Mouse (Mus musculus): ENCODE data around the gene Syt8. TPM values are rescaled to one million over a fixed set of nuclear protein-coding genes. Genes with fewer than 3 reads are reported as not detected.
"Not testable (repeated sequence)": the region's sequence is repeated elsewhere in the genome, so short reads cannot be mapped to it uniquely, and the experiment has no call there.

Gene Syt8
- polyA plus RNA-seq, 1 experiment from 2014 or later = 0.48 TPM

- H3K36me3 ChIP-seq = no peaks in the 10 kb centered on the region
- H3K4me2 ChIP-seq = no peak overlapping the region
- H3K9me3 ChIP-seq (replicated peaks) = no peaks in the 10 kb centered on the region
- ATAC-seq (replicated peaks; ENCODE audit: insufficient number of reproducible peaks, insufficient read depth, low FRiP score, low read depth) = no peak
- H3K4me1 ChIP-seq (replicated peaks) = 0 out of 2 replicates have a peak, but pooled peaks cover 3% of the 10 kb centered on the region
- no peak overlapping the region for H3K9ac ChIP-seq
- H3K27me3 ChIP-seq = no peaks in the 10 kb centered on the region
- H3K27ac ChIP-seq = peak overlapping the region; percentile 45
- H3K4me3 ChIP-seq = no peak overlapping the region
- WGBS = 63% methylated on average over 6 of the region's 6 CpGs
Measured at GRCm38 (mm10) chr7:142394261-142395190, 40.1 kb upstream of the Syt8 start.

GRCm38 (mm10) chr7:142395472-142395871, 39.2 kb upstream of the Syt8 start:
- WGBS = 77% methylated on average over 4 of the region's 4 CpGs
- no peak overlapping the region for H3K9ac ChIP-seq
- no peaks in the 10 kb centered on the region for H3K9me3 ChIP-seq (replicated peaks)
- no peak overlapping the region for H3K4me3 ChIP-seq
- H3K4me2 ChIP-seq = no peak overlapping the region
- ATAC-seq (replicated peaks; ENCODE audit: insufficient number of reproducible peaks, insufficient read depth, low FRiP score, low read depth) = no peak
- no peaks in the 10 kb centered on the region for H3K36me3 ChIP-seq
- H3K27ac ChIP-seq = peak overlapping the region; percentile 45; the same call in 1 of the 2 replicates
- H3K27me3 ChIP-seq = no peaks in the 10 kb centered on the region
- H3K4me1 ChIP-seq (replicated peaks) = 0 out of 2 replicates have a peak, but pooled peaks cover 3% of the 10 kb centered on the region

DNA sequence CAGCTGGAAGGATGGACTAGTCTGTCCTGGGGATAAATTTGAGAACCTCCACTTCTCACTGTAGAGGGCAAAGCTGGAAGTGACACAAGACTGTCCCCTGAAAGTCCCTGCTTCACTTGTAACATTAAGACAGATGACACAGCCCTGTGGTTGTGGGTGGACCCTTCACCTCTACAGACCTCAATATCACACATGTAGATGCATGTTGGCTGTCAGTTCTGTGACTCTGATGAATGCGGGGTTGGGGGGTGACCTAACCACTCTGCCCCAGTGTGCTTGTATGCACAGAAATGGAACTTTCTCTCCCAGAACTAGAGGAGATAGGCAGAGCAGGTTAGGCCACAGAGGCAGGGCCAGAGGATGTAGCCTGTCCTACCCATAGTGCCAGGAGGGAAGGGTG, 38.0 kb upstream of the Syt8 start:
- 87% methylated on average over 1 of the region's 1 CpGs for WGBS
- no peak overlapping the region for H3K4me2 ChIP-seq
- no peaks in the 10 kb centered on the region for H3K36me3 ChIP-seq
- no peak overlapping the region for H3K27ac ChIP-seq
- no peaks in the 10 kb centered on the region for H3K27me3 ChIP-seq
- no peak overlapping the region for H3K9ac ChIP-seq
- 0 out of 2 replicates have a peak, but pooled peaks cover 3% of the 10 kb centered on the region for H3K4me1 ChIP-seq (replicated peaks)
- H3K4me3 ChIP-seq = no peak overlapping the region
- ATAC-seq (replicated peaks; ENCODE audit: insufficient number of reproducible peaks, insufficient read depth, low FRiP score, low read depth) = no peak
- H3K9me3 ChIP-seq (replicated peaks) = no peaks in the 10 kb centered on the region

DNA sequence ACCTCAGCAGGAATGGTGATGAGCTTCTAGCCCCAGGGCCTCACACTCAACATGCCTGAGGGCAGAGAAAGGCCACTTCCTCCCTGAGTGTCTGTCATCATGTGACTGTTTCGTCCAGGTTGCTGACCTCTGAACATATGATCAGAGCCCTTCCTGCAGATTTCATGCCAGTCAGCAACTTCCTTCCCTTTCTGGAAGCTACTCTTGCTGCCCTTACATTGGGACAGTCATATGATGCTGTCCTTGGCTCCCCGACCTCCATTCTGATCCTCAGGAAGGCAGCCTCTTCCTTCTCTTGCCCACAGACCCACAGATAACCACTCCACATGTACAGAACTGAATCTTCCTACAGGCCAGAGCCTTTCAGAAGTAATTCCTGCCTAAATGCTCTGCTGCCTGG, 36.6 kb upstream of the Syt8 start:
- H3K36me3 ChIP-seq = no peaks in the 10 kb centered on the region
- H3K27ac ChIP-seq = peak overlapping the region; percentile 8; the same call in 1 of the 2 replicates
- H3K9ac ChIP-seq = no peak overlapping the region
- no peak overlapping the region for H3K4me3 ChIP-seq
- no peaks in the 10 kb centered on the region for H3K27me3 ChIP-seq
- H3K4me2 ChIP-seq = no peak overlapping the region
- WGBS = 38% methylated on average over 2 of the region's 2 CpGs
- 0 out of 2 replicates have a peak, but pooled peaks cover 3% of the 10 kb centered on the region for H3K4me1 ChIP-seq (replicated peaks)
- peak; percentile 28; the same call in 1 of the 2 replicates for ATAC-seq (replicated peaks; ENCODE audit: insufficient number of reproducible peaks, insufficient read depth, low FRiP score, low read depth)
- no peaks in the 10 kb centered on the region for H3K9me3 ChIP-seq (replicated peaks)

DNA sequence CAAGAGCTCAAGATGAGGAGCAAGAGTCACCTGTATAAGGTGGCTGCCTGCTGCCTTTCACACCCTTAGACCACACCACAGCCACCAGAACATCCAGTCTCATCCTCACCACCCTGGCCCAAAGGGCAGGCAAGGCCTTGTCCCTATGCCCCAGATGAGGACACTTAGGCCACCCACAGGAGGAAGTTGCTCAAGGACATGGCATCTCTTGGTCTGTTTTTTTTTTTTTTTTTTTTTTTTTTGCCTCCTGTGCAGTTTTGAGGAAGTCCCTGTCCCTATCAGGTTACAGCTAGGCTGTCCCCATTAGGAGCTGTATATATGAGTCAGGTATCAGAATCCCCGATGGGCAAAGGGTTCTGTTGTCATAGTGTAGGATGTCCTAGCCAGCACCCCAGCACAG, 35.4 kb upstream of the Syt8 start:
- Histone ChIP-seq H3K4me2 (no peak overlapping the region), H3K36me3 (no peaks in the 10 kb centered on the region), H3K9ac (no peak overlapping the region), H3K9me3 (replicated peaks) (no peaks in the 10 kb centered on the region), H3K27ac (no peak overlapping the region), H3K4me3 (no peak overlapping the region), H3K4me1 (replicated peaks) (0 out of 2 replicates have a peak, but pooled peaks cover 3% of the 10 kb centered on the region), H3K27me3 (no peaks in the 10 kb centered on the region)
- ATAC-seq (replicated peaks; ENCODE audit: insufficient number of reproducible peaks, insufficient read depth, low FRiP score, low read depth) = no peak
- 66% methylated on average over 1 of the region's 1 CpGs for WGBS

- WGBS = 66% methylated on average over 7 of the region's 7 CpGs
Measured at GRCm38 (mm10) chr7:142400112-142400749, 34.4 kb upstream of the Syt8 start.

DNA sequence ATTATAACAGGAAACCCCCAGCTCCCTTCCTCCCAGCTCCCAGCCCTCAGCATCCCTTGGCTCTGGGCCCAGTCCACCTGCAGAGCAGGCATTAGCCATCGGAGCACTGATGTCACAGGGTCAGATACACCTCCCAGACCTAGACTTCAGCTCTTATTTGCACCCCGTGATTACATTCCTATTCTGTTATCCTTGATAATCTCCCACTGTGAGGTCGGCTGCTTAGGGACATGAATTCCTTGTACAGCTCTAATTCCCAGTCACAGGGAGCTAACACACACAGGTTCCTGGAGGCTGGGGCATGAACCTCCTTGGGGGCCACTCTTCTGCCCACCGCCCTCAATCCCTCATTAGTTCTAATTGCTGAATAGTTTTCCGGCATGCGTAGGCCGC, 33.9 kb upstream of the Syt8 start:
- Histone ChIP-seq H3K4me2 (no peak overlapping the region), H3K27ac (no peak overlapping the region), H3K36me3 (no peaks in the 10 kb centered on the region), H3K9me3 (replicated peaks) (no peaks in the 10 kb centered on the region), H3K27me3 (no peaks in the 10 kb centered on the region), H3K9ac (no peak overlapping the region), H3K4me3 (no peak overlapping the region), H3K4me1 (replicated peaks) (0 out of 2 replicates have a peak, but pooled peaks cover 3% of the 10 kb centered on the region)
- no peak for ATAC-seq (replicated peaks; ENCODE audit: insufficient number of reproducible peaks, insufficient read depth, low FRiP score, low read depth)
- 60% methylated on average over 7 of the region's 7 CpGs for WGBS

More at GRCm38 (mm10) chr7:142400112-142400749, 34.4 kb upstream of the Syt8 start:
- Histone ChIP-seq H3K4me2 (no peak overlapping the region), H3K27ac (no peak overlapping the region), H3K36me3 (no peaks in the 10 kb centered on the region), H3K4me1 (replicated peaks) (0 out of 2 replicates have a peak, but pooled peaks cover 3% of the 10 kb centered on the region), H3K4me3 (no peak overlapping the region), H3K27me3 (no peaks in the 10 kb centered on the region), H3K9ac (no peak overlapping the region), H3K9me3 (replicated peaks) (no peaks in the 10 kb centered on the region)
- no peak for ATAC-seq (replicated peaks; ENCODE audit: insufficient number of reproducible peaks, insufficient read depth, low FRiP score, low read depth)

DNA sequence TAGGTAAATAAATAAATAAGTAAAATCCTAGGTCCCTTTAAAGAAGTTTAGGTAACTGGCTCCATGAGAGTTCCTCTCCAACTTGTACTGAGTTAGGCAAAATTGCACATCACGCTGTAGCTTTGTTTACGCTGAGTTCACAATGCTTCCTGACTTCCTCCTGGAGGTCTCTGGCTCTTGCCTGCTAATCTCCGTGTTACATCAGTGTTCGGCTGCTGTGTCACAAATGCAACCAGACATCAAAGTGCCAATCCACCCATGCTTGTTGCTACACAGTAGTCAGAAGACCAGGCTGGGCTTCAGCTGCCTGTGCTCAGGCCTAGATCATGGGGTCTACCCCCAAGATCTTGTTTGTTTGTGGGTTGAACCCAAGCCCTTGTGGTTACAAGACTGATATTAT, 31.1 kb upstream of the Syt8 start:
- no peak overlapping the region for H3K9ac ChIP-seq
- 71% methylated on average over 4 of the region's 4 CpGs for WGBS

DNA sequence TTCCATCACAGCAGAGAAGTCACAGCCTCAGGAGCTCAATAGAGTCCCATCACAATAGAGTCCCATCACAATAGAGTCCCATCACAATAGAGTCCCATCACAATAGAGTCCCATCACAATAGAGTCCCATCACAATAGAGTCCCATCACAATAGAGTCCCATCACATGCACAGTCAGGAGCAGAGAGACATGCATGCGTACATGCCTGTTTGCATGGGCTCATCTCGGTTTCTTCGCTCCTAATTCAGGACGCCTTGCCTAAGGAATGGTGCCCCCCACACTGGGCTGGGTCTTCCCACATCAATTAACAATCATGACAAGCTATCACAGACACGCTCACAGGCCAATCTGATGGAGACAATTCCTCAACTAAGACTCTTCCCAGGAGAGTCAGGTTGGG, 29.5 kb upstream of the Syt8 start:
- 89% methylated on average over 5 of the region's 5 CpGs for WGBS
- H3K27me3 ChIP-seq; ATAC-seq (replicated peaks; ENCODE audit: insufficient number of reproducible peaks, insufficient read depth, low FRiP score, low read depth); H3K27ac ChIP-seq; H3K4me1 ChIP-seq (replicated peaks); H3K36me3 ChIP-seq; H3K9me3 ChIP-seq (replicated peaks); H3K9ac ChIP-seq; H3K4me3 ChIP-seq; H3K4me2 ChIP-seq: not testable (repeated sequence)

More for the DNA sequence above, 31.1 kb upstream of the Syt8 start:
- no peak overlapping the region for H3K4me2 ChIP-seq
- H3K36me3 ChIP-seq = no peaks in the 10 kb centered on the region
- H3K27me3 ChIP-seq = no peaks in the 10 kb centered on the region
- no peaks in the 10 kb centered on the region for H3K9me3 ChIP-seq (replicated peaks)
- no peaks in the 10 kb centered on the region for H3K4me1 ChIP-seq (replicated peaks)
- H3K27ac ChIP-seq = no peak overlapping the region
- no peak overlapping the region for H3K4me3 ChIP-seq
- ATAC-seq (replicated peaks; ENCODE audit: insufficient number of reproducible peaks, insufficient read depth, low FRiP score, low read depth) = no peak

DNA sequence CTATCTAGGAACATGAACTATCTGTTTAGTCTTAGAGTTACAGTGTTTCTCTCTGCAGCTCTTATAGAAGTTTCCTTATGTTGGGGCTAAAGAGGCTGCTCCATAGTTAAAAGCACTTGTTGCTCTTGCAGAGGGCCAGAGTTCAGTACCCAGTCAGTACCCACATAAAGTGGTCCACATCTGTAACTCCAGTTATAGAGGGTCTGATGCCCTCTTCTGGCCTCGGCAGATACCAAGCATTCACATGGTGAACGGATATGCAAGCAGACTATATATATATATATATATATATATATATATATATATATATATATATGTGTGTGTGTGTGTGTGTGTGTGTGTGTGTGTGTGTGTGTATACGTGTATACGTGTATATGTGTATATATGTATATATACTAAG, 26.7 kb upstream of the Syt8 start:
- no peak for ATAC-seq (replicated peaks; ENCODE audit: insufficient number of reproducible peaks, insufficient read depth, low FRiP score, low read depth)
- H3K9me3 ChIP-seq (replicated peaks) = no peaks in the 10 kb centered on the region
- H3K36me3 ChIP-seq = no peaks in the 10 kb centered on the region
- H3K9ac ChIP-seq = no peak overlapping the region
- 50% methylated on average over 4 of the region's 4 CpGs for WGBS
- no peak overlapping the region for H3K4me2 ChIP-seq
- H3K27ac ChIP-seq = no peak overlapping the region
- no peaks in the 10 kb centered on the region for H3K4me1 ChIP-seq (replicated peaks)
- H3K4me3 ChIP-seq = no peak overlapping the region
- no peaks in the 10 kb centered on the region for H3K27me3 ChIP-seq

GRCm38 (mm10) chr7:142408686-142409085, 26.0 kb upstream of the Syt8 start:
- Histone ChIP-seq H3K36me3 (no peaks in the 10 kb centered on the region), H3K4me3 (no peak overlapping the region), H3K27me3 (no peaks in the 10 kb centered on the region), H3K27ac (no peak overlapping the region), H3K9me3 (replicated peaks) (no peaks in the 10 kb centered on the region), H3K4me1 (replicated peaks) (no peaks in the 10 kb centered on the region), H3K4me2 (no peak overlapping the region), H3K9ac (no peak overlapping the region)
- WGBS = 90% methylated on average over 8 of the region's 8 CpGs
- no peak for ATAC-seq (replicated peaks; ENCODE audit: insufficient number of reproducible peaks, insufficient read depth, low FRiP score, low read depth)
